Mouse (Mus musculus) thymus, postnatal 25 days (tissue): Measurements from ENCODE around the gene Itfg2.
"Not testable (repeated sequence)": the region's sequence is repeated elsewhere in the genome, so short reads cannot be mapped to it uniquely, and the experiment has no call there.

Source experiments
- DNase-seq: peaks from one replicate; pipeline ENCODE4 v3.0.0; 2022

The Itfg2 gene

DNA sequence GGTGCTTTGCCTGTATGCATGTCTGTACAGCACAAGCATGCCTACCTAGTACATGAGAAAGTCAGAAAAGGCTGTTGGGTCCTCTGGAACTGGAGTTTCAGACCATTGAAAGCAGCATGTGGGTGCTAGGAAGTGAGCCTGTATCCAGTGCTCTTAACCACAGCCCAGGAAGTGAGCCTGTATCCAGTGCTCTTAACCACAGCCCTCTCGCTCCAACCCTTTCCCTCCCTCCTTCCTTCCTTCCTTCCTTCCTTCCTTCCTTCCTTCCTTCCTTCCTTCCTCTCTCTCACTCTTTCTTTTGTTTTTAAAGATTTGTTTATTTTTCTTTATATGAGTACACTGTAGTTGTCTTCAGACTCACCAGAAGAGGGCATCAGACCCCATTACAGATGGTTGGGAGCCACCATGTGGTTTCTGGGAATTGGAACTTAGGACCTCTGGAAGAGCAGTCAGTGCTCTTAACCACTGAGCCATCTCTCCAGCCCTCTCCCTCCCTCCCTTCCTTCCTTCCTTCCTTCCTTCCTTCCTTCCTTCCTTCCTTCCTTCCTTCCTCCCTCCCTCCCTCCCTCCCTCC, 44.0 kb downstream of the Itfg2 start:
- not testable (repeated sequence) for DNase-seq

DNA sequence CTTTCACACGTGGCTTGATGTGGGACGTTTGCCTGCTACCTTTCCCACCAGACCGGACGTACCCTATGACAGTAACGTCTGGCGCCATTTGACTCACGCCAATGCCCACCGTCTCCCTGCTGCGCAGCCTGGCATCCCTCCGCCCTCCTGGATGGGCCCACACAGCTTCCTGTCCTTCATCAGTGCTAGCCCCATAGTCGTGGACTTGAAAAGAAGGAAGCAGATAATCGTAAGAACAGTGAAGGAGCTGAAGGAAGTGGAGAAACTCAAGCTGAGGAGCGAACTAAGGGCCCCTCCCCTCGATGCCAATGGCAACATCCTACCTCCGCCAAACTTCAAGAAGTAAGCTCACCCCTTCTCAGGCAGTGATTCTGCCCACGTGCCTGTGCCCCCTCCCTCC, 45.1 kb downstream of the Itfg2 start:
- no peak for DNase-seq

DNA sequence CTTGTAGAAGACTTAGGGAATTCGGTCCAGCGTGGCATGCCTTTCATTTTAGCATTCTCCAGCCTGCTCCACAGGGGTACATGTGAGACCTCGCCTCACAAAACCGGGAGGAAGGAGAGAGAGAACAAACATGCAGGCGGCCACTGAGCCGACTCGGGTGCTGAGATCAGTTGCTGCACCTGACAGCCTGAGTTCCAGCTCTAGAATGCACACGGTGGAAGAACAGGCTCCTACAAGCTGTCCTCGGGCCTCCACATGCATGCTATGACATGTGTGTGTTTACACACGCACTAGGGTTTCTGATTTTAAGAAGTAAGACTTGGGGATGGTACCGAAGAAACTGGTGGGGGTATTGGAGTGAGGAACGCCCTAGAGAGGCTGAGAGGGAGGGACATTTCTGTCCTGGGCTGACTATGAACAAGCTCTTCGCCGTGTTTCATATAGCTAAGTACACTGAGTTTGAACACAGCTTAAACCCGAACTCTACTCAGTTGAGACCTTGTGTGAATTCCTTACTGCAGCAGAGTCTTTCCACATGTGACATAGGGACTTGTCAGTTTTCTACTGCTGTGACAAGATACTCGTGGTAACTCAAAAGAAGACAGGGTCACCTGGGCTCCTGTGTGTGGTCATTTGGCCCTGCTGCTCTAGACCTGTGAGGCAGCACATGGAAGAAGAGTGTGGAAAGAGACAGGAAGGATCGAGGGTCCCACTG, 48.2 kb downstream of the Itfg2 start:
- DNase-seq: no peak

DNA sequence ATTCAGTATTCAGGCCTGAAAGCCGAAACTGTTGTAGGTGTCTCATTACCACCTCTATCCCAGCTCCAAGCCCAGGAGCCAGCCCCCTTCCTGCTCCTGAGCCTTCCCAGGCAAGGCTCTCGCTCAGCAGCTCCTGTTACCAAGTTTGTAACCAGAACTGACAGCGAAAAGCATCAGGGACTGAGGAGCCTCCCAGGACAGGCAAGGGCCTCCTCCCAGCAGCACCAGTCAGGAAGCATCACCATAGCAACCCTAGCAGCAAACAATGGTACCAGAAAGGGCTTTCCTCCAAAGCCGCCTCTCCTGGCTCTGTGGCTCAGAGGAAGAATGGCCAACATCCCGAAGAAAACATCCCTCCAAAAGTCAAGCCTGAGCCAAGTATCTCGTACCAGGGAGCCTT, 49.5 kb downstream of the Itfg2 start, which contains the start of the genes Tex52 and Gm44596:
Gene Tex52 (plus strand): TSS at position 265 of the 400 bp plus-strand sequence.
Gene Gm44596 (plus strand): TSS at position 312 of the 400 bp plus-strand sequence.
- no peak for DNase-seq

DNA sequence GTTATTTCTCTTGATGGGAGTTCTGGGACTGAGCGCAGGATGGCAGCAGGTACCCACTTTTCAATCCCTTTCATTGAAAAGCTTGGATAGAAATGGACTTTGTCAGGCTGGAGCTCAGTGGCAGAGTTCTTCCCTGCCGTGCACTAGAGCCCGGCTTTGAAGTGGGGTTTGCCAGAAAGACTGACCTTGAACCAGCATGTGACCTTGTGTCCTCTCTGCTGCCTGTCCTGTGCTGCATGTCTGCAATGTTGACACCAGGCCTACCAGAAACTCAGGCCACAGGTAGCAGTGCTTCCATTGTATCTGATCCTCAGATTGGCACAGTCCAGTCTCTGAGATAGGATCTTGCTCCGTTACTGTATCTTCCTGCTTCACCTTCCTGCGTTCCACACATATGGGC, 54.7 kb downstream of the Itfg2 start:
- no peak for DNase-seq

DNA sequence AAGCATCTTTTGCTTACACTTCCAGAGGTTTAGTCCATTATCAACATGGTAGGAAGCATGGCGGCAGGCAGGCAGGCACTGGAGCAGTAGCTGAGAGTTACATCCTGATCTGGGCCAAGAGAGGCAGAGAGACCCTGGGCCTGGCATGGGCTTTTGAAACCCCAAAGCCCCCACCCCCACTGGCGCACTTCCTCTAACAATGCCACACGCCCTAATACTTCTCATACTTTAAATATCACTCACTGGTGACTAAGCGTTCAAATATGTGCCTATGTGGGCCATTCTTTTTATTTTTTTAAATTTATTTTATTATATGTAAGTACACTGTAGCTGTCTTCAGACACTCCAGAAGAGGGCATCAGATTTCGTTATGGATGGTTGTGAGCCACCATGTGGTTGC, 58.3 kb downstream of the Itfg2 start:
- DNase-seq: no peak

DNA sequence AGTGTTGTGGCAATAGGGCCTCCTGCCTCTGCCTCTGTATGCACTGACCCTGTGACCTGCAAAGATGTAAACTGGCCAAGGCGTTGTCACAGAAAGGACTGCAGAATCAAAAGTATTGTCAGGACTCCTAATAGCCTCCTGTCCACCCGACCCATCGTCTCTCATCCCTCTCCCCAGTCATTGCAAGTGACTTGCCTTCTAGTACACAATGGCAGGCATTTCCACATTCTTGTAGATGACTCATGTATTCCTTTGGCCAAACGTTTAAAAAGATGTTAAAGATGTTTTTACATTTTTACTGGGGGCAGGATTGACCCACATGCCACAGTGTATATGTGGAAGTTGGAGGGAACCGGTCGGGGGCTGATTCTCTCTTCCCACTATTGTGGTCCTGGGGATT, 60.0 kb downstream of the Itfg2 start:
- no peak for DNase-seq

DNA sequence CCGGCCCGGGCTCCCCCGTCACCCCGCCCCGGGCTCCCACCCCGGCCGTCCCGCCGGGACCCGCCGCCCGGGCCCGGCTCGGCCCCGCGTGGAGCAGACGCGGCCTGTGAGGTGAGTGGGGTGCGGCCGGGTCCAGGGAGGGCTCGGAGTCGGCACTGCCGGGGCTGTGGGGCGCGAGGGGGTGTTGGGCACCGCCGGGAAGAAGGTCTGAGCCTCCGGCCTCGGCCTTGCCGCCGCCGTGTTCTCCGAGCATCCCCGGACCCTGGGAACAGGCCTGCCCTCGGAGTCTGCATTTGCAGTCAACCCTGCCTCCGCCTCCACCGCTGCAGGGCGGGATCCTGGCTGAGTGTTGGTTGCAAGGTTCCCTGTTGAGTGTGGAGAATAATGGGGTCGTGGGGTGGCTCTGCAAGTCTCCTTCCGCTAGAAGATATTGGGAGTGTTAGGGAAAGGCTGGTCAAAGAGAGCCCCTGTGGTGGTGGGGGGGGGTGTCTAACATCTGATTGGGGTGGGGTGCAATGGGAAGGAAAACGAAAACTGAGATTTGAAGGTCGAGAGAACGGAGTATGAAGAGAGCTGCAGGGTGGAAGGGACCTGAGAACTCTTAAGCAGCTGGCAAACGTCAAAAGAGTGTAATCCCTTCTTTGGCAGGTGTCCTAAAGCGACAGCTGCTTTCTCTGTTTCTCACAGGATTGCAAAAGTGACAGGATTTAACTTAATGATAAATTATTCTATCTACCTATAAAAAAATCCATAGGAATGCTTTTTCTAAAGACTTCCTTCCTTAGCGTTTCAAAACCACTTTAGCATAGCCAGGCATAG, 61.5 kb downstream of the Itfg2 start:
- DNase-seq: no peak

DNA sequence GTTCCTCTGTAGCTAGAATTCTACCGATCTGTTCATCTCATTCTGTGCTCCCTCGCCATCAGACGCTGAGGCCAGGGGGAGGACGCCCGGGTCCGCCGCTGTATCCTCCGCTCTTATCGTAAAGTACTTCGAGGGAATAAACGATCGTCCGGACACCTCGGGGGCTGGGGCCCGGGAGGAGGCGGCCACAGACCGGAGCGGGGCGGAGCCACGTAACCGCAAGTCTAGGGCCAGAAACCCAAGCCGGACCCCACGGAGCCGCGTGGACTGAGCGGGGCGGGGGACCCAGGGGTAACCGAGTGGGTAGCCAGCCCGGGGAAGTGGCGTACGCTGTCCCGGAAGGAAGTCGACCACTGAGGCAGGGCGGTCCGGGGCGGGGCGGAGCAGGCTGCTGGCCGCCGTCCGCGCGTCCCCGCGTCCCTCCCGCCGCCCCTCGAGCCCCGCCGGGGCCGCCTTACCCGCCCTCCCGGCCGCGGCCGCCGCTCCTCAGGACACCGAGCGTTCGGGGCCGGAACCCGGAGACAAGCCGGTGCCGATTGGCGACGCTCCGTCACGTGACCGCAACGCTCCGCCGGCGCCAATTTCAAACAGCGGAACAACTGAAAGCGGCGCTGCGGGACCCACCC, 62.2 kb downstream of the Itfg2 start, which contains the start of the genes Rhno1 and Foxm1:
Gene Rhno1 (minus strand): TSS at position 531 of the 626 bp plus-strand sequence.
Gene Foxm1 (plus strand): TSS at position 587 of the 626 bp plus-strand sequence.
- peak; percentile 86 for DNase-seq

DNA sequence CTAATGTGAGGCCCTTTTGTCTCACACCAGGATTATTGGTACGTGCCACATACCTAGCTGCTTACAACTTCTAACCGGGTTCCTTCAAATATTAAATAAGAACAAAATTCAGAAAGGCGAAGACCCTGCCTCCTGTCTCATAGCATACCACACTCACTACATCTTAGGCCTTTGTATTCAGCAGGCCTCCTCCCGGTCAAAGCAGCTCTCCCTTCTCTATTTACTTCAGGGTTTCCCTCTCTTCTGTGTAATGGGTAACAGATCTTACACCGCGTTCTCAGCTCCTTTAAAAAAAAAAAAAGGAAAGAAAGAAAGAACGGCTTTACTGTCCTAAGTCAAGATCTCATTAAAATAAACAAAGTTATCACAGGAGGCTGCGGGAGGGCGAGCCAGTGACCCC, 62.8 kb downstream of the Itfg2 start:
- no peak for DNase-seq
